Mouse (Mus musculus) midbrain, postnatal 0 days (tissue): ENCODE measurements around the gene Slit3. TPM values are rescaled to one million over a fixed set of nuclear protein-coding genes. Genes with fewer than 3 reads are reported as not detected.

Experiments used
- ATAC-seq: fragments of 200-750 bp; cut with Nextera tagmentation; 2 replicates; pipeline ENCODE4 v1.8.0; 2017; ENCODE audit warnings: moderate number of reproducible peaks, mild to moderate bottlenecking, moderate TSS enrichment, moderate library complexity; ENCODE audit not compliant: low FRiP score
- DNase-seq: peaks from one replicate; pipeline ENCODE4 v3.0.0-alpha.2; 2015; ENCODE audit warnings: low spot score
- H3K27ac ChIP-seq: fragments of 300-500 bp; sonication (generic); 2 replicates; pipeline ENCODE4 v1.5.1; 2014; ENCODE audit warnings: low read depth, mild to moderate bottlenecking, low read length, mixed read lengths
- H3K27me3 ChIP-seq: fragments of 300-500 bp; sonication (generic); 2 replicates; pipeline ENCODE4 v1.6.1; 2014; ENCODE audit warnings: low read length, control low read depth, mixed read lengths; ENCODE audit not compliant: insufficient read depth
- H3K36me3 ChIP-seq: fragments of 300-500 bp; sonication (generic); 2 replicates; pipeline ENCODE4 v1.6.1; 2014; ENCODE audit warnings: low read length, control low read depth, mixed read lengths; ENCODE audit not compliant: insufficient read depth
- H3K4me1 ChIP-seq: fragments of 300-500 bp; sonication (generic); 2 replicates; pipeline ENCODE4 v1.6.1; 2014; ENCODE audit warnings: mild to moderate bottlenecking, control low read depth, antibody characterized with exemption, low read length, mixed read lengths; ENCODE audit not compliant: insufficient read depth
- H3K4me2 ChIP-seq: fragments of 300-500 bp; sonication (generic); 2 replicates; pipeline ENCODE4 v1.6.1; 2014; ENCODE audit warnings: low read depth, mild to moderate bottlenecking, low read length, mixed read lengths; ENCODE audit not compliant: poor library complexity, severe bottlenecking
- H3K4me3 ChIP-seq: fragments of 300-500 bp; sonication (generic); 2 replicates; pipeline ENCODE4 v1.5.1; 2014; ENCODE audit warnings: low read depth, mild to moderate bottlenecking, low read length, moderate library complexity
- H3K9ac ChIP-seq: fragments of 300-500 bp; sonication (generic); replicated peaks from 2 replicates; pipeline ENCODE4 v1.6.1; 2014; ENCODE audit warnings: mild to moderate bottlenecking, low read length, moderate library complexity, mixed read lengths; ENCODE audit not compliant: poor library complexity, severe bottlenecking
- H3K9me3 ChIP-seq: fragments of 300-500 bp; sonication (generic); 2 replicates; pipeline ENCODE4 v1.6.1; 2016; ENCODE audit warnings: low read length, control low read depth
- CTCF ChIP-seq: IDR thresholded peaks from 2 replicates; pipeline ENCODE4 v1.5.1; 2016; ENCODE audit warnings: antibody characterized with exemption, mild to moderate bottlenecking
- WGBS: fragments of 180-500 bp; shearing (Covaris S2); extraction: QIAGEN DNeasy Blood & Tissue Kit; methylation state at CpG from one replicate; pipeline ENCODE4 v1.1.7; 2014; 5-methylcytosine and 5-hydroxymethylcytosine counted together
- polyA plus RNA-seq: library from polyadenylated mRNA; unstranded; fragments of >200 nt; fragmentation: Nextera tagmentation; extraction: Ambion mirVana; gene quantifications from 2 replicates; pipeline ENCODE4 v1.2.1, GENCODE M21; 2015
- total RNA-seq: library from RNA; depleted of rRNA; stranded (reverse); fragments of >200 nt; gene quantifications from 2 replicates; pipeline ENCODE4 v1.2.3, GENCODE M21; 2014

Gene Slit3
- total and polyA plus RNA-seq, 2 experiments from 2014 or later, result 3.6 to 7.7 TPM

- ATAC-seq (no peak), DNase-seq (no peak)
- Histone ChIP-seq H3K4me2 (no peak overlapping the region), H3K36me3 (no peaks in the 10 kb centered on the region), H3K4me1 (0 out of 2 replicates have a peak, but pooled peaks cover 3% of the 10 kb centered on the region), H3K27me3 (no peaks in the 10 kb centered on the region), H3K9ac (no peak overlapping the region), H3K27ac (no peak overlapping the region), H3K4me3 (no peak overlapping the region), H3K9me3 (no peaks in the 10 kb centered on the region)
- no peak for TF ChIP-seq CTCF
- WGBS, result 57% methylated on average over 4 of the region's 4 CpGs
Observed at GRCm38 (mm10) chr11:35607191-35607590, 486.2 kb downstream of the Slit3 start.

GRCm38 (mm10) chr11:35608794-35609193, 487.8 kb downstream of the Slit3 start:
- WGBS, result 48% methylated on average over 5 of the region's 5 CpGs
- no peaks in the 10 kb centered on the region for H3K4me1 ChIP-seq

GRCm38 (mm10) chr11:35612262-35612896, 491.4 kb downstream of the Slit3 start:
- ATAC-seq, result no peak
- 35% methylated on average over 13 of the region's 13 CpGs for WGBS
- no peak for DNase-seq
- Histone ChIP-seq H3K9me3 (no peaks in the 10 kb centered on the region), H3K4me1 (no peaks in the 10 kb centered on the region), H3K27me3 (no peaks in the 10 kb centered on the region; the same call in 1 of the 2 replicates), H3K36me3 (no peaks in the 10 kb centered on the region), H3K9ac (no peak overlapping the region), H3K4me2 (no peak overlapping the region), H3K4me3 (no peak overlapping the region), H3K27ac (no peak overlapping the region)
- no peak for TF ChIP-seq CTCF

More at GRCm38 (mm10) chr11:35608794-35609193, 487.8 kb downstream of the Slit3 start:
- no peak for TF ChIP-seq CTCF
- ATAC-seq (no peak), DNase-seq (no peak)
- Histone ChIP-seq H3K9ac (no peak overlapping the region), H3K36me3 (no peaks in the 10 kb centered on the region), H3K27me3 (no peaks in the 10 kb centered on the region; the same call in 1 of the 2 replicates), H3K4me3 (no peak overlapping the region), H3K9me3 (no peaks in the 10 kb centered on the region), H3K27ac (no peak overlapping the region), H3K4me2 (no peak overlapping the region)

- no peak for DNase-seq
- WGBS, result 26% methylated on average over 3 of the region's 3 CpGs
- H3K9me3 ChIP-seq, result peaks cover under 1% of the 10 kb centered on the region; the same call in 1 of the 2 replicates
- no peaks in the 10 kb centered on the region for H3K4me1 ChIP-seq
- ATAC-seq, result no peak
- TF ChIP-seq CTCF, result no peak
- no peaks in the 10 kb centered on the region for H3K36me3 ChIP-seq
- H3K27ac ChIP-seq, result no peak overlapping the region
- H3K4me3 ChIP-seq, result no peak overlapping the region
- no peaks in the 10 kb centered on the region; the same call in 1 of the 2 replicates for H3K27me3 ChIP-seq
- H3K4me2 ChIP-seq, result no peak overlapping the region
- no peak overlapping the region for H3K9ac ChIP-seq
Observed at GRCm38 (mm10) chr11:35614530-35614929, 493.5 kb downstream of the Slit3 start.

- DNase-seq (peak; percentile 42), ATAC-seq (no peak)
- WGBS, result 68% methylated on average over 14 of the region's 14 CpGs
- H3K9ac ChIP-seq, result no peak overlapping the region
- no peaks in the 10 kb centered on the region for H3K27me3 ChIP-seq
- no peak overlapping the region for H3K4me2 ChIP-seq
- H3K4me1 ChIP-seq, result no peaks in the 10 kb centered on the region
- no peak overlapping the region for H3K4me3 ChIP-seq
- H3K27ac ChIP-seq, result no peak overlapping the region
- H3K36me3 ChIP-seq, result no peaks in the 10 kb centered on the region
- peaks cover 3% of the 10 kb centered on the region; the same call in 1 of the 2 replicates for H3K9me3 ChIP-seq
- TF ChIP-seq CTCF, result no peak
Observed at GRCm38 (mm10) chr11:35619421-35619820, 498.4 kb downstream of the Slit3 start.

- no peak for ATAC-seq
- TF ChIP-seq CTCF, result no peak
- DNase-seq, result no peak
- H3K36me3 ChIP-seq, result no peaks in the 10 kb centered on the region
- 89% methylated on average over 3 of the region's 3 CpGs for WGBS
- H3K9ac ChIP-seq, result no peak overlapping the region
- H3K4me3 ChIP-seq, result no peak overlapping the region
- peaks cover 3% of the 10 kb centered on the region; the same call in 1 of the 2 replicates for H3K9me3 ChIP-seq
- H3K27ac ChIP-seq, result no peak overlapping the region
- no peaks in the 10 kb centered on the region for H3K27me3 ChIP-seq
- no peak overlapping the region for H3K4me2 ChIP-seq
- H3K4me1 ChIP-seq, result no peaks in the 10 kb centered on the region
Observed at GRCm38 (mm10) chr11:35622736-35623135, 501.7 kb downstream of the Slit3 start.
